Mouse (Mus musculus): Measurements from ENCODE around the gene Ung. TPM values are rescaled to one million over a fixed set of nuclear protein-coding genes. Genes with fewer than 3 reads are reported as not detected.

Ung gene
- polyA plus RNA-seq, 2 experiments, result 11.0 to 13.3 TPM

DNA sequence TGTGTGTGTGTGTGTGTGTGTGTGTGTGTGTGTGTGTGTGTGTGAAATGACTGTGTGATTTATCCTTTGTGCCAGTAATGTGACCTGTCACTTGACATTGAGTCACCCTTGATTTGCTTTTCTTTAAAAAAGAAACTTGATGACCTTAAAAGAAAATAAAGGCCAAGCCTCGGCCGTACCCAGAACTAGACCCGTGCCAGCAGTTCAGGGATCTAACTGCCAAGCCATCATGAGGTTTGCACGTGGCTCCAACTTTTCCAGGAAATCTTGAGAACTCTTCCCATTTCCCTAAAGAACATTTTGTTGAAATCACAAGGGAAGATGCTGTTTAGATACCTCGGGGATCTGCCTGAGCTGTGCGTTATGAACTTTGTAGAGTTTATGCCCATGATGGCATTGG, 31.2 kb downstream of the Ung start:
- TF ChIP-seq CTCF (IDR thresholded peaks at IDR 0.05; ENCODE audit: low read depth) (no peak), EP300 (IDR thresholded peaks at IDR 0.05; ENCODE audit: low read depth) (no peak)
- DNase-seq (ENCODE audit: low read depth in 3 of 3, low spot score in 3 of 3) (no peak), ATAC-seq (ENCODE audit: insufficient read depth) (no peak)
- Histone ChIP-seq H3K9ac (replicated peaks) (no peak overlapping the region), H3K36me3 (replicated peaks; ENCODE audit: control insufficient read depth, insufficient read depth, low read depth) (no peaks in the 10 kb centered on the region), H3K4me3 (ENCODE audit: insufficient read depth in 1 of 2, low read depth in 2 of 2, low read length in 2 of 2) (no peak overlapping the region), H3K27ac (no peak overlapping the region), H3K9me3 (ENCODE audit: control insufficient read depth, low read length) (no peaks in the 10 kb centered on the region), H3K27me3 (ENCODE audit: control insufficient read depth, insufficient read depth, low read length) (no peaks in the 10 kb centered on the region), H3K4me1 (replicated peaks; ENCODE audit: control insufficient read depth in 2 of 2, insufficient read depth in 2 of 2, low read length in 1 of 2) (no peaks in the 10 kb centered on the region), H3K4me2 (ENCODE audit: low read depth) (no peak overlapping the region)
- 65% methylated on average over 6 of the region's 6 CpGs for WGBS (ENCODE audit: insufficient replicate concordance)

DNA sequence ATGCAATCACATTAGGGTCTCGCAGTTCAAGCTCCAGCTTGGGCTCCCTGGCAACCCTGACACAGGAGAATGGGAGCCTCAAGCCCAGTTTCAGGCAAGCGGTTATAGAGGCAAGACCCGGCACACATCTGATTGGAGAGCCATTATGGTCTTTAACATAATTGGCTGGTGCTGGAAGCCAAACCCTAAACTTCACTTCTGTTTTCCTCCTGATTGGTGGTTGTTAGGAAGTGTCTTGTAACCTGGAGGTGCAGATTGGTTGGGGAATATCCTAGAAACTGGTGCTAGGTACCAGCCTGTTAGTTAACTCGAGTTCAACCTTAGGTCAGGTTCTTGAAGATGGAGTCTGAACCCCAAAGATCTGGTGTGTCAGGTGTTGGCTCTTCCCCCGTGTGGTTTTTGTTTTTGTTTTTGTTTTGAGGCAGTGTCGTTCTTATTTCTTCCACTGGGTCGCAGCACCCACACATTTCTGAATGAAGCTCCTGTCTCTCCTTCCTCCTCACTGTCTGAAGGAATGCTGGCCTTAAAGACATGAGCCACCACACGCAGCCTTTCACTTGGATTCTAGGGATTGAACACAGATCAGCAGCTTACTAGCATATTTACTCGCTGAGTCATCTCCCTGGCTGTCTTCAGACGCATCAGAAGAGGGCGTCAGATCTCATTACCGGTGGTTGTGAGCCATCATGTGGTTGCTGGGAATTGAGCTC, 32.1 kb downstream of the Ung start:
- no peak for TF ChIP-seq EP300 (IDR thresholded peaks at IDR 0.05; ENCODE audit: low read depth)
- TF ChIP-seq CTCF (IDR thresholded peaks at IDR 0.05; ENCODE audit: low read depth), result no peak
- no peaks in the 10 kb centered on the region for H3K36me3 ChIP-seq (replicated peaks; ENCODE audit: control insufficient read depth, insufficient read depth, low read depth)
- H3K4me2 ChIP-seq (ENCODE audit: low read depth), result no peak overlapping the region
- H3K27me3 ChIP-seq (ENCODE audit: control insufficient read depth, insufficient read depth, low read length), result no peaks in the 10 kb centered on the region
- H3K4me3 ChIP-seq (ENCODE audit: insufficient read depth in 1 of 2, low read depth in 2 of 2, low read length in 2 of 2), result no peak overlapping the region
- no peak for DNase-seq (ENCODE audit: low read depth in 3 of 3, low spot score in 3 of 3)
- 27% methylated on average over 12 of the region's 12 CpGs for WGBS (ENCODE audit: insufficient replicate concordance)
- H3K9ac ChIP-seq (replicated peaks), result no peak overlapping the region
- ATAC-seq (ENCODE audit: insufficient read depth), result no peak
- no peaks in the 10 kb centered on the region for H3K9me3 ChIP-seq (ENCODE audit: control insufficient read depth, low read length)
- H3K4me1 ChIP-seq (replicated peaks; ENCODE audit: control insufficient read depth in 2 of 2, insufficient read depth in 2 of 2, low read length in 1 of 2), result no peaks in the 10 kb centered on the region
- no peak overlapping the region for H3K27ac ChIP-seq

DNA sequence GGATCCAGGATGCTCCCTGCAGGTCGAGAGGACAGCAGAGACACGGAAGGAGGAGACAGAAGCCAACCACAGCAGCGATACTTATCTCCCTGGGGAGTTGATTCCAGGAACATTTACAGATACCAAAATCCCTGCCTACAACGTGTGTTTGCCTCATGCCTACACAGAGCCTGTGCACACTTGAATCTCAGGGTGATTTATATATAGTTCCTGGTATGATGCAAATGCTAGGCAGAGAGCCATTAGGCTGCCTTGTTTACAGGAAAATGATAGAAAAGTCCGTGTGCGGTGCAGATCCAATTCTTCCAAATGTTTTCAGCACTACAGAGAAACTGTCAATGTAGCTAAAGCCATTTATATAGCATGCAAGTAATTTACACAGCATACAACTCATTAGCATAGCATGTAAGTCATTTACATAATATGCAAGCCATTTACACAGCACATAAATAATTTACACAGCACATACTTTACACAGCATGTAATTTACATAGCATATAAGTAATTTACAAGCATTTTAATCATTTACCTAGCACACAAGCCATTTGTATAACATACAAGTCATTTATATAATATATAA, 33.0 kb downstream of the Ung start:
- no peak for DNase-seq (ENCODE audit: low read depth in 3 of 3, low spot score in 3 of 3)
- H3K36me3 ChIP-seq (replicated peaks; ENCODE audit: control insufficient read depth, insufficient read depth, low read depth), result no peaks in the 10 kb centered on the region
- WGBS (ENCODE audit: insufficient replicate concordance), result 55% methylated on average over 6 of the region's 6 CpGs
- H3K4me2 ChIP-seq (ENCODE audit: low read depth), result no peak overlapping the region
- H3K27ac ChIP-seq, result no peak overlapping the region
- H3K4me1 ChIP-seq (replicated peaks; ENCODE audit: control insufficient read depth in 2 of 2, insufficient read depth in 2 of 2, low read length in 1 of 2), result no peaks in the 10 kb centered on the region
- H3K4me3 ChIP-seq (ENCODE audit: insufficient read depth in 1 of 2, low read depth in 2 of 2, low read length in 2 of 2), result no peak overlapping the region
- H3K27me3 ChIP-seq (ENCODE audit: control insufficient read depth, insufficient read depth, low read length), result no peaks in the 10 kb centered on the region
- ATAC-seq (ENCODE audit: insufficient read depth), result no peak
- H3K9ac ChIP-seq (replicated peaks), result no peak overlapping the region
- TF ChIP-seq EP300 (IDR thresholded peaks at IDR 0.05; ENCODE audit: low read depth) (no peak), CTCF (IDR thresholded peaks at IDR 0.05; ENCODE audit: low read depth) (no peak)
- H3K9me3 ChIP-seq (ENCODE audit: control insufficient read depth, low read length), result no peaks in the 10 kb centered on the region

DNA sequence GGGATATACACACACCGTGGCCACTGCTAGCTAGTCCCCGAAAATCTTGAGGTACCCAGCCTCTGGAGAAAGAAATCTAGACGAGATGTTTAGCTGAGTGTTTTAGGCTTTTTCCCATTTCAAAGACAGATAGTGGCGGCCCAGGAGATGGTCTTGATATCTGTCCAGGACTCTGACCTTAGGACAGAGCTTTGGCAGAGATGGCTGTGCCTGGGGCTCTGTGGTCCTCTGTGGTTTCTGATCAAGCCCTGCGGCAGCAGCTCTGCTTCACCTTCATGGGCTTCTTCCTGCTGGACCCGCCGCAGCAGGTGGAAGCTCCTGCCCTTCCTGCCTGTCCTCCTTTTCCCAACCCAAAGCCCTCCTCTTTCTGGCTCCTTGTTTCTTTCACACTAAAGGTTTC, 40.2 kb downstream of the Ung start:
- no peak overlapping the region for H3K4me3 ChIP-seq (ENCODE audit: insufficient read depth in 1 of 2, low read depth in 2 of 2, low read length in 2 of 2)
- H3K9me3 ChIP-seq (ENCODE audit: control insufficient read depth, low read length), result no peaks in the 10 kb centered on the region
- H3K27ac ChIP-seq, result no peak overlapping the region
- H3K4me2 ChIP-seq (ENCODE audit: low read depth), result no peak overlapping the region
- H3K4me1 ChIP-seq (replicated peaks; ENCODE audit: control insufficient read depth in 2 of 2, insufficient read depth in 2 of 2, low read length in 1 of 2), result 0 out of 4 replicates have a peak, but pooled peaks cover 0 to under 1% of the 10 kb centered on the region in 2 experiments
- 62% methylated on average over 7 of the region's 7 CpGs for WGBS (ENCODE audit: insufficient replicate concordance)
- TF ChIP-seq EP300 (IDR thresholded peaks at IDR 0.05; ENCODE audit: low read depth), result no peak
- TF ChIP-seq CTCF (IDR thresholded peaks at IDR 0.05; ENCODE audit: low read depth), result no peak
- no peaks in the 10 kb centered on the region for H3K27me3 ChIP-seq (ENCODE audit: control insufficient read depth, insufficient read depth, low read length)
- no peak overlapping the region for H3K9ac ChIP-seq (replicated peaks)
- H3K36me3 ChIP-seq (replicated peaks; ENCODE audit: control insufficient read depth, insufficient read depth, low read depth), result no peaks in the 10 kb centered on the region
- no peak for ATAC-seq (ENCODE audit: insufficient read depth)
- no peak for DNase-seq (ENCODE audit: low read depth in 3 of 3, low spot score in 3 of 3)

DNA sequence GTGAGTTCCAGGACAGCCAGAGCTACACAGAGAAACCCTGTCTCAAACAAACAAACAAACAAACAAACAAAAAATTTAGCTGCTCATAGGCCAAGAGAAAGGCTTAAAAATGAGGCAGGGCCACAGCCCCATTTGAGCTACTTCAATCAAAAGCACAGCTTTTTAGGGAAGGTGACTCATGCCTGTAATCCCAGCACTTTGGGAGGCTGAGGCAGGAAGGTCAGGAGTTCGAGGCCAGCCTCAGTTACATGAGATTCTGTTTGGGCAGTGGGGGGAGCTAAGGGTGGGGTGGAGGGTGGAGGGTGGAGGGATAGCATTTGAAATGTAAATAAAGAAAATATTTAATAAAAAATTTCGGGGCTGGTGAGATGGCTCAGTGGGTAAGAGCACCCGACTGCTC, 42.8 kb downstream of the Ung start:
- Histone ChIP-seq H3K9ac (replicated peaks) (no peak overlapping the region), H3K4me3 (ENCODE audit: insufficient read depth in 1 of 2, low read depth in 2 of 2, low read length in 2 of 2) (no peak overlapping the region), H3K27ac (no peak overlapping the region), H3K27me3 (ENCODE audit: control insufficient read depth, insufficient read depth, low read length) (no peaks in the 10 kb centered on the region), H3K36me3 (replicated peaks; ENCODE audit: control insufficient read depth, insufficient read depth, low read depth) (no peaks in the 10 kb centered on the region), H3K9me3 (ENCODE audit: control insufficient read depth, low read length) (no peaks in the 10 kb centered on the region), H3K4me2 (ENCODE audit: low read depth) (no peak overlapping the region), H3K4me1 (replicated peaks; ENCODE audit: control insufficient read depth in 2 of 2, insufficient read depth in 2 of 2, low read length in 1 of 2) (peaks cover 3% of the 10 kb centered on the region in 2 experiments; a peak in 2 of 4 replicates)
- no peak for ATAC-seq (ENCODE audit: insufficient read depth)
- WGBS (ENCODE audit: insufficient replicate concordance), result 69% methylated on average over 3 of the region's 3 CpGs
- TF ChIP-seq CTCF (IDR thresholded peaks at IDR 0.05; ENCODE audit: low read depth), result no peak
- no peak for TF ChIP-seq EP300 (IDR thresholded peaks at IDR 0.05; ENCODE audit: low read depth)
- peak; percentile 43 to 75 (median 45) for DNase-seq (ENCODE audit: low read depth in 3 of 3, low spot score in 3 of 3)

Measured in liver, embryonic 14.5 days (tissue).